Mouse (Mus musculus): ENCODE results near the gene Kctd11.
"Not testable (repeated sequence)": the region's sequence is repeated elsewhere in the genome, so short reads cannot be mapped to it uniquely, and the experiment has no call there.

The Kctd11 gene

GRCm38 (mm10) chr11:69880853-69881603, at the start of gene Kctd11:
TSS of gene Kctd11 (minus strand) at chr11:69881406.
- DNase-seq (ENCODE audit: low read depth): peak; percentile 80

GRCm38 (mm10) chr11:69930176-69930575, 49.0 kb upstream of the Kctd11 start:
- not testable (repeated sequence) for DNase-seq (ENCODE audit: low read depth)

GRCm38 (mm10) chr11:69929712-69930111, 48.5 kb upstream of the Kctd11 start:
- DNase-seq (ENCODE audit: low read depth): no peak

DNA sequence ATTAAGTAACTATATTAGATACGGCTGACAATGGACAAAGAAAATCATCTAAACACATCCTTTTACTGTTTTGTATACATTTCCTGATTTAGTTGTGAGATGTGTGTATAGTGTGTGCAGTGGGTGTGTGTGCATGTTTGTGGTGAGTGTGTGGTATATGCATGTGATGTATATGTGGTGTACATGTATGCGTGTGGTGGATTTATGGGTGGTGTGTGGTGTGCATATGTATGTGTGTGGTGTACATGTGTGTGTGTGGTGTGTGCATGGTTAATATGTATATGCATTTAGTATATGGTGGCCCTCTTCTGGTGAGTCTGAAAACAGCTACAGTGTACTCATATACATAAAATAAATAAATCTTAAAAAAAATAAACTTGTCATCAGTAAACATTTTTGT, 46.3 kb upstream of the Kctd11 start:
- no peak for DNase-seq (ENCODE audit: low read depth)

DNA sequence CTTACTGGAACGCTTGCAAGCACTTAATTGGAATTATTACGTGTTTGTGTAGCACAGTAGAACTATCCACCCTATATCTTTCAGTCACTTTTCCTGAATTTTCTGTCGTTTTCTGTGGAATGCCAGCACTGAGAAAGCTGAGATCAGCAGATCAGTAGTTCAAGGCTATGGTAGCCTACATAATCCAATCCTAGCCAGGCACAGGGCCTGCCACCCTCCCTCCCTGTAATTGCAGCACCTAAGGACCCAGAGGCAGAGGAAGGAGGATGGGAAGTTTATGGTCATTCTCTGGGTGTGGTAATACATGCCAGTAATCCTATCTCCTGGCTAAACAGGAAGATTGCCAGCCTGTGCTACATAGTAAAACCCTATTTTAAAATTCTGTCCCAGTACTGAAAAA, 41.6 kb upstream of the Kctd11 start:
- peak; percentile 18 for DNase-seq (ENCODE audit: low read depth)

- DNase-seq (ENCODE audit: low read depth): peak; percentile 44
Measured at GRCm38 (mm10) chr11:69922012-69922756, 41.0 kb upstream of the Kctd11 start.

GRCm38 (mm10) chr11:69921114-69922011, 40.2 kb upstream of the Kctd11 start, which contains the start of gene Eif5a:
TSS of gene Eif5a (minus strand) at chr11:69921958.
- peak; percentile 100 for DNase-seq (ENCODE audit: low read depth)

DNA sequence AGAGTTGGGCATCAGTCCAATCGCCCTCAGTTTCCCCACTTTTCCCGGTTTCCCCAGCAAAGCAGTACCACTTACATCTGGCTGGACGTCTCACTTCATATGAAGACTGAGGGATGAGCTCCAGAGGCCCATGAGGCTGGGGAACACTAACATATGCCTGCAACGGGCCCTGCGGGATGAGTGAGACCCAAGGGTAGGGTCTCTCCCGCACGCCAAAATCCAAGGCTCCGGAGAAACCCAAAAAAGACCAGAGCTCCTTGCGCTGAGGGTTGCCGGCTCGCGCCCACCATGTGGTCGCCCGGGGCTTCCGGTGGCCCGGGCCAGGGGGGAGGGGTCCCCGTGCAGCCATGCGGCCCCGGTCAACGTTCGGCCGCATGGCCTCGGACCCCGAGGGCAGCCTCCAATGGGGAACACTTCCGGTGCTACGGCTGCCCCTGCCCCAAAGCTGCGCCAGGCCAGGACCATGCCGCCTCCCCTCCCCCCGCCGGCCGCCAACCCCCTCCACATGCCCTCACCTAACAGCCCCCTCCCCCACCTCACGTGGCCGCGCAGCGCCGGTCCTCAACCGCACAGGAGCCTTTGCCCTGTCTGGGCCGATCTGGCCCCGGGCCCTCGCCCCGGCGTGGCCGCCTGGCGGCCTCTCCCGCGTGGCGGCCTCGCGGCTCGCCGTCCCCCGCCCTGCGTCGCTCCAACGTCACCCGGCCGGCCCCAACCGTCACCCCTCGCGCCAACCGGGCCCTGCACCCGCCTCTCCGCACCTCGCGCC, 39.2 kb upstream of the Kctd11 start:
- DNase-seq (ENCODE audit: low read depth): peak; percentile 54

GRCm38 (mm10) chr11:69919661-69920265, 38.6 kb upstream of the Kctd11 start:
- peak; percentile 95 for DNase-seq (ENCODE audit: low read depth)

- no peak for DNase-seq (ENCODE audit: low read depth)
Measured at GRCm38 (mm10) chr11:69919053-69919452, 37.8 kb upstream of the Kctd11 start.

DNA sequence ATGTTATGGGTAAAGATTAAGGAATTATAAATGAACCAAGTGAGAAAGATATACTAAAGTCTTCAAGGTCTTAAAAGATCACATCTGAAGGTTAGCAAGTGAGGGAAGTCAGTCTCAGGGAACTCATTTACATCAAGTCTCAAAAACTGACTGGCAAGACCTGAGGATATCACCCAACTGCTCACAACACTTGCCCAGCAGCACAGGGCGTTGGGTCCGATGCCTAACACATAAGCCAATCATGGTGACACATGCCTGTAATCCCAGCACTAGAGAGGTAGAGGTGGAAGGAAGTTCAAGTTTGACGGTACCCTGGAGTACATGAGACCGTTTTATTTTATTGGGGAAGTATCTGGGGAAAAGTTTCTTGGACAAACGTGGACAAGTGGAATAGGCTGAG, 36.9 kb upstream of the Kctd11 start:
- no peak for DNase-seq (ENCODE audit: low read depth)

DNA sequence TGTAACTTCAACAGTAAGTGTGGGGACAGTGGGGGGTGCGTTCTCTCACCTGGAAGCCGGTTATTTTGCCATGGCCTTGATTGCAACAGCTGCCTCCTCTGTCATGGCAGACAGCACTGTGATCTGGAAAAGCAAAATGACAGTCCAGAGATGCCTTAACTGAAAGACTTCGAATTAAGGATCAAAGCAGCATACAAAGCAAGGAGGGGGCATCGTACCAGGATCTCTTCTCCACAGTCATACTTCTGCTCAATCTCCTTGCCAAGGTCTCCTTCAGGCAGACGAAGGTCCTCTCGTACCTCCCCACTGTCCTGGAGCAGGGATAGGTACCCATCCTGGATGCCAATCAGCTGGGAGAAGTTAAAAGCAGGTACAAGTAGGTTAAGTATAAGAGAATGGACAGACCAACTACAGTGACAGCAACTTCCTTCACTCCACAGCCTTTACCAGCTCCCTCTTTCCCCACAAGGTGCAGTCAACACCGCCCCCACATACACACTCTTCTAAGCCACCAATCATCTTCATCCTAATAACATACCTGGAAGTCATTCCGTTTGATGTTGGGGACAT, 36.3 kb upstream of the Kctd11 start:
- no peak for DNase-seq (ENCODE audit: low read depth)

- DNase-seq (ENCODE audit: low read depth): not testable (repeated sequence)
Measured at GRCm38 (mm10) chr11:69916652-69917378, 35.6 kb upstream of the Kctd11 start.

DNA sequence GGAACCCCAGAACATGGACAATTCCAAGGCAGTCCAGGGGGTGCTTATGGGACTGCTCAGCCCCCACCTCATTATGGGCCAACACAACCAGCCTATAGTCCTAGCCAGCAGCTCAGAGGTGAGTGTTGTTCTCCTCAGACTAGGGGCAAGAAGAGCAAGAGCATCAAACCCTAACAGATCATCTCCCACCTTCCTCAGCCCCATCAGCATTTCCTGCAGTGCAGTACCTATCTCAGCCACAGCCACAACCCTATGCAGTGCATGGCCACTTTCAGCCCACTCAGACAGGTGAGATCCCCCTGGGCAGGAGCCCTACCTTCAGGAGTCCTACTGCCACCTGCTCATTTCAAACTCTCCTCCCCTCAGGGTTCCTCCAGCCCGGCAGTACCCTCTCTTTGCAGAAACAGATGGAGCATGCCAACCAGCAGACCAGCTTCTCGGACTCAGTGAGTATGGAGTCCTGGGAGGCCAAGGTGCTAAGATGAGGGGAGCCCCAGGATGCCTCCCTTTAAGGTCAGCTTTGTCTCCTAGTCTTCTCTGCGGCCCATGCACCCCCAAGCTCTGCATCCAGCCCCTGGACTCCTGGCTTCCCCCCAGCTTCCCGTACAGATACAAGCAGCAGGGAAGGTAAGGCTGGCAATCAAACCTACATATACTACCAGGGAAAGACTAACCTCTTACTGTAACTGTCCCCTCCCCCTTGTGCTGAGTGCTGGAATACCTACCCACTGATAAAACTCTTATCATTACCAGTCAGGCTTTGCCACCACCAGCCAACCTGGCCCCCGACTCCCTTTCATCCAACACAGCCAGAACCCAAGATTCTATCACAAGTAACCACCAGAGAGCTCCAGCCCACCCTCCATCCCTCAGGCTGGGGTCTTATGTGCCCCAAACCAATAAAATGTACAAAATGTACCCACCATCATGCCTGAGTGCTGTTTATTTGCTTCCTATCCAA, 34.7 kb upstream of the Kctd11 start:
- no peak for DNase-seq (ENCODE audit: low read depth)

DNA sequence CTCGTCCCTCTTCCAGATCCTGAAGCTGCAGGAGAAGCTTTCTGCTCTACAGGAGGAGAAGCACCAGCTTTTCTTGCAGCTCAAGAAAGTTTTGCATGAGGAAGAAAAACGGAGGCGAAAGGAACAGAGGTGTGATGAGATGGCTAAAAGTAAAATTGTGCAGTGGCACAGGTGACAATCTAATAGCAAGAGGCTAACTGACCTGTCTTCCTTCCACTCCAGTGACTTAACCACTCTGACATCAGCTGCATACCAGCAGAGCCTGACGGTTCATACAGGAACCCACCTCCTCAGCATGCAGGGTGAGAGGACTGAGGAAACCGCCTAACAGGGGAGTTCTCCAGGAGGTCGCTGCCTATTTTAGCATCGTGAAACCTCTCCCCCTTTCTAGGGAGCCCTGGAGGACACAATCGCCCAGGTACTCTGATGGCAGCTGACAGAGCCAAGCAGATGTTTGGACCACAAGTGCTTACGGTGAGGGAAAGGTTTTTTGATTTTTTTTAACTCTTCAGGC, 33.8 kb upstream of the Kctd11 start:
- no peak for DNase-seq (ENCODE audit: low read depth)

- peak; percentile 72 for DNase-seq (ENCODE audit: low read depth)
Measured at GRCm38 (mm10) chr11:69914372-69914764, 33.2 kb upstream of the Kctd11 start.

GRCm38 (mm10) chr11:69913554-69914371, 32.6 kb upstream of the Kctd11 start, which contains the start of gene Gps2:
TSS of gene Gps2 (plus strand) at chr11:69913888.
- peak; percentile 95 for DNase-seq (ENCODE audit: low read depth)
